Mouse (Mus musculus) kidney, embryonic 16.5 days (tissue): Measurements from ENCODE around the gene 1700069L16Rik. TPM values are rescaled to one million over a fixed set of nuclear protein-coding genes. Genes with fewer than 3 reads are reported as not detected.

ENCODE experiments used
- ATAC-seq: fragments of 200-750 bp; cut with Nextera tagmentation; 2 replicates; pipeline ENCODE4 v1.8.0; 2017; ENCODE audit warnings: moderate TSS enrichment; ENCODE audit not compliant: low FRiP score, low TSS enrichment
- H3K27ac ChIP-seq: fragments of 300-500 bp; sonication (generic); 2 replicates; pipeline ENCODE4 v1.5.1; 2014; ENCODE audit warnings: low read length
- H3K27me3 ChIP-seq: fragments of 300-500 bp; sonication (generic); 2 replicates; pipeline ENCODE4 v1.6.1; 2014; ENCODE audit warnings: low read length, control low read depth, mixed read lengths; ENCODE audit not compliant: insufficient read depth
- H3K36me3 ChIP-seq: fragments of 300-500 bp; sonication (generic); 2 replicates; pipeline ENCODE4 v1.6.1; 2014; ENCODE audit warnings: low read length, control low read depth, mixed read lengths; ENCODE audit not compliant: insufficient read depth
- H3K4me1 ChIP-seq: fragments of 300-500 bp; sonication (generic); 2 replicates; pipeline ENCODE4 v1.6.1; 2014; ENCODE audit warnings: low read length, control low read depth, mixed read lengths; ENCODE audit not compliant: insufficient read depth
- H3K4me2 ChIP-seq: fragments of 300-500 bp; sonication (generic); replicated peaks from 2 replicates; pipeline ENCODE4 v1.6.1; 2014; ENCODE audit warnings: low read depth, low read length
- H3K4me3 ChIP-seq: fragments of 300-500 bp; sonication (generic); 2 replicates; pipeline ENCODE4 v1.5.1; 2014; ENCODE audit warnings: mild to moderate bottlenecking, low read length
- H3K9ac ChIP-seq: fragments of 300-500 bp; sonication (generic); replicated peaks from 2 replicates; pipeline ENCODE4 v1.6.1; 2014; ENCODE audit warnings: low read length
- H3K9me3 ChIP-seq: fragments of 300-500 bp; sonication (generic); 2 replicates; pipeline ENCODE4 v1.6.1; 2016; ENCODE audit warnings: low read length, control low read depth
- WGBS: fragments of 180-500 bp; shearing (Covaris S2); extraction: QIAGEN DNeasy Blood & Tissue Kit; methylation state at CpG from one replicate; pipeline ENCODE4 v1.1.7; 2014; 5-methylcytosine and 5-hydroxymethylcytosine counted together
- polyA plus RNA-seq: library from polyadenylated mRNA; unstranded; fragments of >200 nt; fragmentation: Nextera tagmentation; extraction: Ambion mirVana; gene quantifications from 2 replicates; pipeline ENCODE4 v1.2.1, GENCODE M21; 2015

The 1700069L16Rik gene
- polyA plus RNA-seq, result not detected in 2 replicates

DNA sequence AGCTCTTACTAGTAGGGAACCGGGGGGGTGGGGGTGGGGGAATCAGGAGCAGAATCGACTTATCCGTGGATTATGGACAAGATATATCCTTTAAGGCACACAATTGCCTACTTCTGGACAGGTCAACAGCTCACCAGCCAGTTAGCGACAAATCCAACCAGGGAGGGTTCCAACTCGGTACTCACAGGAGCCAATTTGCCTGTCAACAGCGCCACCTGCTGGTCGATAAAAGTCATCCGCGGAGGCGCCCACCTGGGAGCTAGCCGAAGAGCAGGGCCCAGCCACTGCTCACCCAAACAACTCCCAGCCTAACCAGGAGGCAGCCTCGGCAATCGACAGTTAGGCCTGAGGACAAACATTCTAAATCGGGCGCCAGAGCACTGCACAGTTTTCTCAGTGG, at the start of gene 1700069L16Rik:
1700069L16Rik (minus strand) TSS at position 327 of the 400 bp plus-strand sequence.
- WGBS, result 3% methylated on average over 15 of the region's 15 CpGs
- no peaks in the 10 kb centered on the region for H3K4me1 ChIP-seq
- no peak within 1 kb of the TSS for H3K4me3 ChIP-seq
- H3K27me3 ChIP-seq, result no peaks in the 10 kb centered on the region
- no peak within 1 kb of the TSS for H3K4me2 ChIP-seq
- no peaks in the 10 kb centered on the region for H3K9me3 ChIP-seq
- peak; percentile 35; the same call in 1 of the 2 replicates for ATAC-seq
- no peaks in the 10 kb centered on the region for H3K36me3 ChIP-seq
- H3K27ac ChIP-seq, result no peak within 1 kb of the TSS
- no peak within 1 kb of the TSS for H3K9ac ChIP-seq

DNA sequence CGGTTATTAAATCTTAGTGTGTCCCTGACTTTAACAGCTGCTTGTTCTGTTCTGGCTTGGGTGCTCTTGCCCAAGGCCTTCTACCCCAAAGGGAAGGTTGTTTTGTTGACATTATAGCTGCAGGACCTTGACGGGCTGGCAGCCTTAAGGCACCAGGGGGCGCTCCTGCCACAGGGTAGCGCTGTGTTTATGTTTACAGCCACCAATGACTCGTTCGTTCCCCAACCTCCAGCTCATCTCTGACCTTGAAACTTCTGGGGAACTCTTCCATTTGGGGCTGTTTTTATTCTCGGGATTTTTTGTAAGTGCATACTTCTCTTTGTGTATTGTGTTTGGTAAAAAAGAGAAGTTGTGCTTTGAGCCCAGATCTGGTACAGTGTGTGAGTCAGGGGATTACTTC, 49.1 kb upstream of the 1700069L16Rik start:
- no peak for ATAC-seq
- Histone ChIP-seq H3K4me1 (peaks cover 24% of the 10 kb centered on the region), H3K9ac (peak overlapping the region; percentile 72; the same call in 1 of the 2 replicates), H3K36me3 (peaks cover 27% of the 10 kb centered on the region), H3K4me3 (peak overlapping the region; percentile 99), H3K27me3 (no peaks in the 10 kb centered on the region), H3K4me2 (peak overlapping the region; percentile 86), H3K27ac (no peak overlapping the region), H3K9me3 (no peaks in the 10 kb centered on the region)
- WGBS, result 2% methylated on average over 7 of the region's 7 CpGs

GRCm38 (mm10) chr5:113772905-113773519, 48.4 kb upstream of the 1700069L16Rik start:
- Histone ChIP-seq H3K9ac (peak overlapping the region; percentile 72), H3K36me3 (peaks cover 27% of the 10 kb centered on the region), H3K4me1 (peaks cover 24% of the 10 kb centered on the region), H3K4me3 (peak overlapping the region; percentile 99), H3K27ac (no peak overlapping the region; the same call in 1 of the 2 replicates), H3K9me3 (no peaks in the 10 kb centered on the region), H3K4me2 (peak overlapping the region; percentile 86), H3K27me3 (no peaks in the 10 kb centered on the region)
- under 1% methylated on average over 37 of the region's 38 CpGs for WGBS
- ATAC-seq, result peak; percentile 40

DNA sequence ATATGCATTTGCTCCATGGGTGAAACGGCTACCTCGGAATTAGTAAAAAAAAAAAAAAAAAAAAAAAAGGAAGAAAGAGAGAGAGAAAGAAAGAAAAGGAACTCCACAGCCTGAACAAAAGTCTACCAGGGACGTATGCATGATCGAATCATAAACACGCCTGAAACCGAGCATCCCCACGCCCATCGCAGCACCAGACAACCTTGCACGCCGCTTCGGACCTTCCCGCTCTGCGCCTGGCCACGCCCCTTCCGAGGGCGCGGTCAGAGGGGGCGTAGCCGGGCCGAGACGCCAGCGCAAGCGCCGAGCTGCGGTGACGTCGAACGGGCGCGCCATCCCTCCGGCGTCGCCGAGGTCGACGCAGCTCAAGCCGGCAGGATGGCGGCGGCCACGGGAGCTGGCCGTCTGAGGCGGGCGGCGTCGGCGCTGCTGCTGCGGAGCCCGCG, 47.9 kb upstream of the 1700069L16Rik start, which contains the start of the genes Sart3 and Iscu:
Sart3 (minus strand) TSS at position 61 of the 446 bp plus-strand sequence.
Iscu (plus strand) TSS at position 299 of the 446 bp plus-strand sequence.
- Histone ChIP-seq H3K4me1 (peaks cover 24% of the 10 kb centered on the region), H3K4me2 (peak within 1 kb of the TSS; percentile 86), H3K36me3 (peaks cover 32% of the 10 kb centered on the region), H3K27ac (peak within 1 kb of the TSS; percentile 97), H3K9me3 (no peaks in the 10 kb centered on the region), H3K27me3 (no peaks in the 10 kb centered on the region), H3K4me3 (peak within 1 kb of the TSS; percentile 99), H3K9ac (peak within 1 kb of the TSS; percentile 96)
- under 1% methylated on average over 45 of the region's 49 CpGs for WGBS
- ATAC-seq, result peak; percentile 89

DNA sequence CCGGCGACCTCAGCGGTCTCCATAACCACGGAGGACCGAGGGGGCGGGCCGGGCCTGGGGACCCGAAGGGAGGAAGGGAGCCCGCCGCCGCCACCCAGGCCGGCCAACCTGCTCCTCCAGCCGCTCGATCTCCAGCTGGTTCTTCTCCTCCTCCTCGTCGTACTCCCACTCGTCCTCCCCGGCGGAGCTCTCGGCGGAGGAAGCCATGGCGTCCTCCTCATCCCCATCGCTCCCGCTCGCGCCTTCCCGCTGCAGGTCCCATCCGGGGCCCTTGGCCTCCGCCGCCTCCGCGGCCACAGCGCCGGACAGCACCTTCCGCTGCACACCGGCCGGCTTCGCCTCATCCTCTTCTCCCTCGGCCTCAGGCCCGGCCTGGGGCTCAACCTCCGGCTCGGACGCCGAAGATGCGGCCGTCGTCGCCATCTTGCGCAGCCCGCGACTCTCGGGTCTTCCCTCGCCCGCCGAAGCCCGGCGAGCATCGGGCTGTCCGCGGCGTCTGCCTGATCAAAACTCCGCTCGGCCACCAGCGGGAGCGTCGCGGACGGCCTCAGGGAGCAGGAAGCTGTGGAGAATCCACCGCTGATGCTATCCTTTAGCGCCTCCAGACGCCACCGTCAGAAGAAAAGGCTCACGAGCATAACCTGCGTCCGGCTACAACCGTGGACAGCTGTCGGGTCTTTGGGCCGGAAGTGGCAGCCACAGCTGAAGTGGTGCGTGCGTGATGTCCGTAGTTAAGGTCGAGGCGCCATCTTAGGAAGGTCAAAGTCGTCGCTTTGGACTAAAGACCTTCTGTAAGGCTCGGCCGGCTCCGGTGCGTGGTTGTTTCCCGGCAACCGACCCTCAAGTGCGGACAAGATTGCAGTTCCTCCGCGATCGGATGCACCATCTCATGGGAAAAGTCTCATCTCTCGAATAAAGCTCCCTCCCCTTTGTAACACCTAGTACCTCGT, 46.9 kb upstream of the 1700069L16Rik start:
- under 1% methylated on average over 71 of the region's 97 CpGs for WGBS
- peak overlapping the region; percentile 86 for H3K4me2 ChIP-seq
- ATAC-seq, result peak; percentile 80

GRCm38 (mm10) chr5:113768806-113769205, 44.2 kb upstream of the 1700069L16Rik start:
- Histone ChIP-seq H3K9me3 (no peaks in the 10 kb centered on the region), H3K36me3 (peaks cover 24% of the 10 kb centered on the region), H3K27ac (no peak overlapping the region), H3K4me2 (no peak overlapping the region), H3K27me3 (no peaks in the 10 kb centered on the region), H3K4me1 (peaks cover 21% of the 10 kb centered on the region), H3K4me3 (no peak overlapping the region), H3K9ac (no peak overlapping the region)
- WGBS, result 89% methylated on average over 8 of the region's 8 CpGs
- no peak for ATAC-seq

More for the DNA sequence above, 46.9 kb upstream of the 1700069L16Rik start:
- peaks cover 29% of the 10 kb centered on the region for H3K36me3 ChIP-seq
- H3K27me3 ChIP-seq, result no peaks in the 10 kb centered on the region
- H3K4me3 ChIP-seq, result peak overlapping the region; percentile 99
- peaks cover 24% of the 10 kb centered on the region for H3K4me1 ChIP-seq
- peak overlapping the region; percentile 96 for H3K9ac ChIP-seq
- no peaks in the 10 kb centered on the region for H3K9me3 ChIP-seq
- H3K27ac ChIP-seq, result peak overlapping the region; percentile 97

GRCm38 (mm10) chr5:113765641-113766526, 41.3 kb upstream of the 1700069L16Rik start:
- H3K36me3 ChIP-seq, result peaks cover 44% of the 10 kb centered on the region
- H3K27ac ChIP-seq, result no peak overlapping the region
- no peak for ATAC-seq
- WGBS, result 81% methylated on average over 13 of the region's 13 CpGs
- no peak overlapping the region for H3K4me3 ChIP-seq
- H3K4me2 ChIP-seq, result no peak overlapping the region
- no peaks in the 10 kb centered on the region for H3K9me3 ChIP-seq
- no peaks in the 10 kb centered on the region for H3K27me3 ChIP-seq
- no peak overlapping the region for H3K9ac ChIP-seq
- peaks cover 14% of the 10 kb centered on the region for H3K4me1 ChIP-seq

GRCm38 (mm10) chr5:113764426-113764825, 39.9 kb upstream of the 1700069L16Rik start:
- no peak for ATAC-seq
- no peak overlapping the region for H3K4me2 ChIP-seq
- H3K27me3 ChIP-seq, result no peaks in the 10 kb centered on the region
- peaks cover 2% of the 10 kb centered on the region; the same call in 1 of the 2 replicates for H3K4me1 ChIP-seq
- WGBS, result 89% methylated on average over 7 of the region's 7 CpGs
- no peak overlapping the region for H3K9ac ChIP-seq
- peaks cover 57% of the 10 kb centered on the region for H3K36me3 ChIP-seq
- H3K9me3 ChIP-seq, result no peaks in the 10 kb centered on the region
- H3K27ac ChIP-seq, result no peak overlapping the region
- H3K4me3 ChIP-seq, result no peak overlapping the region

GRCm38 (mm10) chr5:113761585-113761984, 37.0 kb upstream of the 1700069L16Rik start:
- Histone ChIP-seq H3K9me3 (no peaks in the 10 kb centered on the region), H3K27ac (no peak overlapping the region), H3K4me2 (no peak overlapping the region), H3K4me1 (no peaks in the 10 kb centered on the region), H3K9ac (no peak overlapping the region), H3K4me3 (no peak overlapping the region), H3K27me3 (no peaks in the 10 kb centered on the region), H3K36me3 (peaks cover 73% of the 10 kb centered on the region)
- no peak for ATAC-seq
- 91% methylated on average over 2 of the region's 2 CpGs for WGBS
